Mouse (Mus musculus): ENCODE results near the gene Aqp8.

Aqp8 gene

GRCm38 (mm10) chr7:123487703-123488102 is 25.6 kb downstream of the Aqp8 start:
- DNase-seq (ENCODE audit: low spot score) = no peak

GRCm38 (mm10) chr7:123499481-123500238 is 37.6 kb downstream of the Aqp8 start:
- DNase-seq (ENCODE audit: low spot score) = no peak

GRCm38 (mm10) chr7:123500239-123501219 is 38.4 kb downstream of the Aqp8 start, which contains the start of gene Zkscan2:
Gene Zkscan2 (minus strand): TSS chr7:123500449.
- DNase-seq (ENCODE audit: low spot score) = peak; percentile 31

- no peak for DNase-seq (ENCODE audit: low spot score)
Observed at GRCm38 (mm10) chr7:123503358-123503757, 41.3 kb downstream of the Aqp8 start.

- no peak for DNase-seq (ENCODE audit: low spot score)
Observed at GRCm38 (mm10) chr7:123507946-123508345, 45.9 kb downstream of the Aqp8 start.

All from lung, postnatal 25 days (tissue).